Mouse (Mus musculus): Measurements from ENCODE around the gene Galnt7. TPM values are rescaled to one million over a fixed set of nuclear protein-coding genes. Genes with fewer than 3 reads are reported as not detected.

Gene Galnt7
- total and polyA plus RNA-seq, 3 experiments = 11.1 to 138 (median 18.5) TPM

GRCm38 (mm10) chr8:57538601-57539000 lies 114.2 kb downstream of the Galnt7 start:
- DNase-seq (ENCODE audit: low read depth, low spot score) = no peak
- no peaks in the 10 kb centered on the region for H3K27me3 ChIP-seq (ENCODE audit: control insufficient read depth in 1 of 2, insufficient read depth in 2 of 2, low read length in 2 of 2)
- no peak overlapping the region for H3K27ac ChIP-seq (ENCODE audit: control insufficient read depth, low read depth, low read length)
- no peaks in the 10 kb centered on the region for H3K79me2 ChIP-seq (ENCODE audit: control insufficient read depth, insufficient read depth, low read length, poor library complexity)
- H3K4me1 ChIP-seq (ENCODE audit: control insufficient read depth in 1 of 2, insufficient read depth in 2 of 2, low read length in 2 of 2) = no peaks in the 10 kb centered on the region
- no peaks in the 10 kb centered on the region for H3K9me3 ChIP-seq (replicated peaks; ENCODE audit: insufficient read depth, low read length)
- TF ChIP-seq TCF12 (IDR thresholded peaks at IDR 0.05; ENCODE audit: low read depth, low read length) = no peak
- no peak for TF ChIP-seq GATA1 (IDR thresholded peaks at IDR 0.05; ENCODE audit: low read depth, low read length)
- no peak for TF ChIP-seq ZC3H11A (IDR thresholded peaks at IDR 0.05; ENCODE audit: low read depth, low read length)
- TF ChIP-seq MYB (IDR thresholded peaks at IDR 0.05; ENCODE audit: low read depth, low read length) = no peak
- TF ChIP-seq MXI1 (IDR thresholded peaks at IDR 0.05; ENCODE audit: low read depth, low read length) = no peak
- no peak for TF ChIP-seq JUND (IDR thresholded peaks at IDR 0.05; ENCODE audit: low read depth, low read length)
- TF ChIP-seq BHLHE40 (IDR thresholded peaks at IDR 0.05; ENCODE audit: borderline replicate concordance, low read depth, low read length) = no peak
- TF ChIP-seq GABPA (IDR thresholded peaks at IDR 0.05; ENCODE audit: low read depth, low read length) = no peak
- no peak for TF ChIP-seq MAZ (IDR thresholded peaks at IDR 0.05; ENCODE audit: low read depth, low read length)
- no peak for TF ChIP-seq MYC (IDR thresholded peaks at IDR 0.05; ENCODE audit: low read depth, low read length)
- TF ChIP-seq ETS1 (IDR thresholded peaks at IDR 0.05; ENCODE audit: low read depth, low read length) = no peak
- no peak for TF ChIP-seq UBTF (IDR thresholded peaks at IDR 0.05; ENCODE audit: borderline replicate concordance, insufficient read depth, low read depth, low read length)
- TF ChIP-seq MAFK (IDR thresholded peaks at IDR 0.05; ENCODE audit: borderline replicate concordance, low read depth, low read length) = no peak
- TF ChIP-seq USF2 (IDR thresholded peaks at IDR 0.05; ENCODE audit: borderline replicate concordance in 1 of 2, insufficient read depth in 1 of 2, low read depth in 1 of 2, low read length in 2 of 2) = no peak
- no peak for TF ChIP-seq CHD1 (IDR thresholded peaks at IDR 0.05; ENCODE audit: low read depth, low read length)
- TF ChIP-seq SIN3A (IDR thresholded peaks at IDR 0.05; ENCODE audit: low read length) = no peak
- no peak for TF ChIP-seq ZMIZ1 (IDR thresholded peaks at IDR 0.05; ENCODE audit: low read depth, low read length)
- no peak for TF ChIP-seq POLR2AphosphoS2 (IDR thresholded peaks at IDR 0.05; ENCODE audit: low read length)
- TF ChIP-seq TAL1 (IDR thresholded peaks at IDR 0.05; ENCODE audit: low read length) = no peak
- H3K36me3 ChIP-seq (ENCODE audit: control insufficient read depth in 1 of 2, insufficient read depth in 2 of 2, low read length in 2 of 2) = no peaks in the 10 kb centered on the region; a peak in 2 of 4 replicates
- no peak overlapping the region for H3K4me3 ChIP-seq (ENCODE audit: control insufficient read depth in 1 of 2, insufficient read depth in 1 of 2, low read depth in 2 of 2, low read length in 2 of 2)
- no peak overlapping the region for H3K9ac ChIP-seq (ENCODE audit: control insufficient read depth, low read depth, low read length, poor library complexity, severe bottlenecking)

GRCm38 (mm10) chr8:57536167-57536566 lies 116.7 kb downstream of the Galnt7 start:
- no peaks in the 10 kb centered on the region for H3K27me3 ChIP-seq (ENCODE audit: control insufficient read depth in 1 of 2, insufficient read depth in 2 of 2, low read length in 2 of 2)
- no peak for DNase-seq (ENCODE audit: low read depth, low spot score)
- no peaks in the 10 kb centered on the region for H3K9me3 ChIP-seq (replicated peaks; ENCODE audit: insufficient read depth, low read length)
- TF ChIP-seq GATA1 (IDR thresholded peaks at IDR 0.05; ENCODE audit: low read depth, low read length) (no peak), RCOR1 (IDR thresholded peaks at IDR 0.05; ENCODE audit: low read depth, low read length) (no peak), RAD21 (IDR thresholded peaks at IDR 0.05; ENCODE audit: low read depth, low read length) (no peak)
- peaks cover 0 to 2% of the 10 kb centered on the region in 2 experiments; a peak in 1 of 4 replicates for H3K4me1 ChIP-seq (ENCODE audit: control insufficient read depth in 1 of 2, insufficient read depth in 2 of 2, low read length in 2 of 2)
- H3K9ac ChIP-seq (ENCODE audit: control insufficient read depth, low read depth, low read length, poor library complexity, severe bottlenecking) = no peak overlapping the region
- no peaks in the 10 kb centered on the region; a peak in 2 of 4 replicates for H3K36me3 ChIP-seq (ENCODE audit: control insufficient read depth in 1 of 2, insufficient read depth in 2 of 2, low read length in 2 of 2)
- no peak overlapping the region for H3K27ac ChIP-seq (ENCODE audit: control insufficient read depth, low read depth, low read length)
- no peaks in the 10 kb centered on the region for H3K79me2 ChIP-seq (ENCODE audit: control insufficient read depth, insufficient read depth, low read length, poor library complexity)
- no peak overlapping the region for H3K4me3 ChIP-seq (ENCODE audit: control insufficient read depth in 1 of 2, insufficient read depth in 1 of 2, low read depth in 2 of 2, low read length in 2 of 2)

Data from MEL (cell line).